Mouse (Mus musculus) neural tube, embryonic 12.5 days (tissue): ENCODE measurements around the gene Slc6a20a. TPM values are rescaled to one million over a fixed set of nuclear protein-coding genes. Genes with fewer than 3 reads are reported as not detected.
"Not testable (repeated sequence)": the region's sequence is repeated elsewhere in the genome, so short reads cannot be mapped to it uniquely, and the experiment has no call there.

Experiments
- ATAC-seq: fragments of 200-750 bp; cut with Nextera tagmentation; 2 replicates; pipeline ENCODE4 v1.8.0; 2017; ENCODE audit warnings: low read depth, mild to moderate bottlenecking, moderate TSS enrichment, moderate library complexity; ENCODE audit not compliant: low FRiP score
- H3K27ac ChIP-seq: fragments of 300-500 bp; sonication (generic); 2 replicates; pipeline ENCODE4 v1.5.1; 2016
- H3K27me3 ChIP-seq: fragments of 300-500 bp; sonication (generic); replicated peaks from 2 replicates; pipeline ENCODE4 v1.6.1; 2016; ENCODE audit warnings: mild to moderate bottlenecking
- H3K36me3 ChIP-seq: fragments of 300-500 bp; sonication (generic); 2 replicates; pipeline ENCODE4 v1.6.1; 2016; ENCODE audit warnings: mild to moderate bottlenecking
- H3K4me1 ChIP-seq: fragments of 300-500 bp; sonication (generic); 2 replicates; pipeline ENCODE4 v1.6.1; 2016
- H3K4me2 ChIP-seq: fragments of 300-500 bp; sonication (generic); replicated peaks from 2 replicates; pipeline ENCODE4 v1.6.1; 2016; ENCODE audit warnings: mild to moderate bottlenecking
- H3K4me3 ChIP-seq: fragments of 300-500 bp; sonication (generic); 2 replicates; pipeline ENCODE4 v1.5.1; 2016
- H3K9ac ChIP-seq: fragments of 300-500 bp; sonication (generic); 2 replicates; pipeline ENCODE4 v1.6.1; 2016; ENCODE audit warnings: mild to moderate bottlenecking
- H3K9me3 ChIP-seq: fragments of 300-500 bp; sonication (generic); 2 replicates; pipeline ENCODE4 v1.6.1; 2016; ENCODE audit warnings: mild to moderate bottlenecking
- WGBS: fragments of 180-500 bp; shearing (Covaris S2); methylation state at CpG from one replicate; pipeline ENCODE4 v1.1.7; 2016; 5-methylcytosine and 5-hydroxymethylcytosine counted together
- polyA plus RNA-seq: library from polyadenylated mRNA; unstranded; fragments of >200 nt; fragmentation: Nextera tagmentation; extraction: Ambion mirVana; gene quantifications from 2 replicates; pipeline ENCODE4 v1.2.1, GENCODE M21; 2016

The Slc6a20a gene
- polyA plus RNA-seq, 1 experiment from 2014 or later, result 1.3 TPM

GRCm38 (mm10) chr9:123679198-123679597, 513 bp upstream of the Slc6a20a start:
- 17% methylated on average over 2 of the region's 2 CpGs for WGBS
- H3K9ac ChIP-seq, result no peak overlapping the region
- H3K9me3 ChIP-seq, result no peaks in the 10 kb centered on the region
- no peaks in the 10 kb centered on the region for H3K36me3 ChIP-seq
- no peak overlapping the region for H3K4me3 ChIP-seq
- no peak overlapping the region for H3K27ac ChIP-seq
- H3K27me3 ChIP-seq, result peaks cover 51% of the 10 kb centered on the region
- peak overlapping the region; percentile 76 for H3K4me2 ChIP-seq
- H3K4me1 ChIP-seq, result peaks cover 11% of the 10 kb centered on the region
- no peak for ATAC-seq

- H3K27me3 ChIP-seq, result no peaks in the 10 kb centered on the region
- WGBS, result 56% methylated on average over 5 of the region's 5 CpGs
- H3K4me1 ChIP-seq, result no peaks in the 10 kb centered on the region
- no peak for ATAC-seq
- H3K36me3 ChIP-seq, result no peaks in the 10 kb centered on the region
- no peak overlapping the region for H3K9ac ChIP-seq
- H3K4me2 ChIP-seq, result no peak overlapping the region
- no peak overlapping the region for H3K27ac ChIP-seq
- H3K9me3 ChIP-seq, result no peaks in the 10 kb centered on the region
- no peak overlapping the region for H3K4me3 ChIP-seq
Observed at GRCm38 (mm10) chr9:123665645-123666044, 13.0 kb downstream of the Slc6a20a start.

GRCm38 (mm10) chr9:123659986-123660676, 18.6 kb downstream of the Slc6a20a start:
- 87% methylated on average over 18 of the region's 18 CpGs for WGBS
- H3K27ac ChIP-seq, ATAC-seq, H3K9me3 ChIP-seq, H3K4me1 ChIP-seq, H3K27me3 ChIP-seq, H3K9ac ChIP-seq, H3K36me3 ChIP-seq, H3K4me2 ChIP-seq, H3K4me3 ChIP-seq: not testable (repeated sequence)

GRCm38 (mm10) chr9:123658981-123659380, 19.7 kb downstream of the Slc6a20a start:
- Histone ChIP-seq H3K9ac (no peak overlapping the region), H3K36me3 (no peaks in the 10 kb centered on the region), H3K9me3 (no peaks in the 10 kb centered on the region), H3K4me2 (no peak overlapping the region), H3K4me1 (no peaks in the 10 kb centered on the region), H3K27me3 (no peaks in the 10 kb centered on the region), H3K27ac (no peak overlapping the region), H3K4me3 (no peak overlapping the region)
- ATAC-seq, result no peak

GRCm38 (mm10) chr9:123657457-123657856, 21.2 kb downstream of the Slc6a20a start:
- Histone ChIP-seq H3K4me3 (no peak overlapping the region), H3K27me3 (no peaks in the 10 kb centered on the region), H3K4me2 (no peak overlapping the region), H3K9me3 (no peaks in the 10 kb centered on the region), H3K27ac (no peak overlapping the region), H3K9ac (no peak overlapping the region), H3K36me3 (no peaks in the 10 kb centered on the region), H3K4me1 (no peaks in the 10 kb centered on the region)
- ATAC-seq, result no peak
- 78% methylated on average over 3 of the region's 3 CpGs for WGBS

- no peaks in the 10 kb centered on the region for H3K4me1 ChIP-seq
- no peak overlapping the region for H3K4me2 ChIP-seq
- no peak for ATAC-seq
- no peaks in the 10 kb centered on the region for H3K36me3 ChIP-seq
- no peaks in the 10 kb centered on the region for H3K27me3 ChIP-seq
- WGBS, result 56% methylated on average over 4 of the region's 4 CpGs
- H3K9ac ChIP-seq, result no peak overlapping the region
- no peak overlapping the region for H3K4me3 ChIP-seq
- no peak overlapping the region for H3K27ac ChIP-seq
- no peaks in the 10 kb centered on the region for H3K9me3 ChIP-seq
Observed at GRCm38 (mm10) chr9:123651369-123651768, 27.3 kb downstream of the Slc6a20a start.

GRCm38 (mm10) chr9:123649785-123650511, 28.7 kb downstream of the Slc6a20a start:
- H3K4me3 ChIP-seq, result no peak overlapping the region
- no peaks in the 10 kb centered on the region for H3K9me3 ChIP-seq
- no peaks in the 10 kb centered on the region for H3K36me3 ChIP-seq
- H3K4me2 ChIP-seq, result no peak overlapping the region
- no peak overlapping the region for H3K9ac ChIP-seq
- WGBS, result 91% methylated on average over 2 of the region's 2 CpGs
- ATAC-seq, result no peak
- no peak overlapping the region for H3K27ac ChIP-seq
- H3K27me3 ChIP-seq, result no peaks in the 10 kb centered on the region
- no peaks in the 10 kb centered on the region for H3K4me1 ChIP-seq

GRCm38 (mm10) chr9:123640106-123640505, 38.6 kb downstream of the Slc6a20a start:
- Histone ChIP-seq H3K4me1 (no peaks in the 10 kb centered on the region), H3K9ac (no peak overlapping the region), H3K27ac (no peak overlapping the region), H3K36me3 (no peaks in the 10 kb centered on the region), H3K4me2 (no peak overlapping the region), H3K9me3 (no peaks in the 10 kb centered on the region), H3K27me3 (no peaks in the 10 kb centered on the region), H3K4me3 (no peak overlapping the region)
- 78% methylated on average over 1 of the region's 1 CpGs for WGBS
- ATAC-seq, result no peak

GRCm38 (mm10) chr9:123638668-123639089, 40.0 kb downstream of the Slc6a20a start:
- 86% methylated on average over 1 of the region's 1 CpGs for WGBS
- H3K4me1 ChIP-seq, result no peaks in the 10 kb centered on the region
- H3K9me3 ChIP-seq, result no peaks in the 10 kb centered on the region
- H3K36me3 ChIP-seq, result no peaks in the 10 kb centered on the region
- no peaks in the 10 kb centered on the region for H3K27me3 ChIP-seq
- H3K4me2 ChIP-seq, result no peak overlapping the region
- no peak overlapping the region for H3K4me3 ChIP-seq
- no peak overlapping the region for H3K27ac ChIP-seq
- H3K9ac ChIP-seq, result no peak overlapping the region
- ATAC-seq, result no peak

GRCm38 (mm10) chr9:123638231-123638630, 40.5 kb downstream of the Slc6a20a start:
- Histone ChIP-seq H3K9ac (no peak overlapping the region), H3K27ac (no peak overlapping the region), H3K36me3 (no peaks in the 10 kb centered on the region), H3K4me3 (no peak overlapping the region), H3K9me3 (no peaks in the 10 kb centered on the region), H3K27me3 (no peaks in the 10 kb centered on the region), H3K4me2 (no peak overlapping the region), H3K4me1 (no peaks in the 10 kb centered on the region)
- no peak for ATAC-seq

GRCm38 (mm10) chr9:123636771-123637170, 41.9 kb downstream of the Slc6a20a start:
- H3K4me1 ChIP-seq, result no peaks in the 10 kb centered on the region
- H3K36me3 ChIP-seq, result no peaks in the 10 kb centered on the region
- H3K9me3 ChIP-seq, result no peaks in the 10 kb centered on the region
- H3K27ac ChIP-seq, result no peak overlapping the region
- H3K9ac ChIP-seq, result no peak overlapping the region
- no peaks in the 10 kb centered on the region for H3K27me3 ChIP-seq
- ATAC-seq, result no peak
- H3K4me2 ChIP-seq, result no peak overlapping the region
- no peak overlapping the region for H3K4me3 ChIP-seq
- 66% methylated on average over 5 of the region's 5 CpGs for WGBS

GRCm38 (mm10) chr9:123632993-123633392, 45.7 kb downstream of the Slc6a20a start:
- no peaks in the 10 kb centered on the region for H3K27me3 ChIP-seq
- 86% methylated on average over 3 of the region's 3 CpGs for WGBS
- no peak overlapping the region for H3K27ac ChIP-seq

GRCm38 (mm10) chr9:123632281-123632680, 46.4 kb downstream of the Slc6a20a start, which contains the start of gene Slc6a20b:
Slc6a20b (minus strand) TSS chr9:123632565.
- no peak within 1 kb of the TSS for H3K4me3 ChIP-seq
- no peaks in the 10 kb centered on the region for H3K4me1 ChIP-seq
- ATAC-seq, result no peak
- 87% methylated on average over 6 of the region's 6 CpGs for WGBS
- no peak within 1 kb of the TSS for H3K4me2 ChIP-seq
- H3K27ac ChIP-seq, result no peak within 1 kb of the TSS
- no peaks in the 10 kb centered on the region for H3K9me3 ChIP-seq
- H3K36me3 ChIP-seq, result no peaks in the 10 kb centered on the region
- H3K9ac ChIP-seq, result no peak within 1 kb of the TSS
- H3K27me3 ChIP-seq, result no peaks in the 10 kb centered on the region

More at GRCm38 (mm10) chr9:123632993-123633392, 45.7 kb downstream of the Slc6a20a start:
- H3K9me3 ChIP-seq, result no peaks in the 10 kb centered on the region
- H3K4me2 ChIP-seq, result no peak overlapping the region
- no peaks in the 10 kb centered on the region for H3K4me1 ChIP-seq
- H3K36me3 ChIP-seq, result no peaks in the 10 kb centered on the region
- no peak for ATAC-seq
- H3K4me3 ChIP-seq, result no peak overlapping the region
- no peak overlapping the region for H3K9ac ChIP-seq
